Mouse (Mus musculus): ENCODE results near the gene Fkbp1a. TPM values are rescaled to one million over a fixed set of nuclear protein-coding genes. Genes with fewer than 3 reads are reported as not detected.
A peak's percentile ranks its signal among the peaks of the same experiment; 100 is the strongest.

Gene Fkbp1a
- total and polyA plus RNA-seq, 2 experiments from 2014 or later, result 72.5 to 454 TPM

DNA sequence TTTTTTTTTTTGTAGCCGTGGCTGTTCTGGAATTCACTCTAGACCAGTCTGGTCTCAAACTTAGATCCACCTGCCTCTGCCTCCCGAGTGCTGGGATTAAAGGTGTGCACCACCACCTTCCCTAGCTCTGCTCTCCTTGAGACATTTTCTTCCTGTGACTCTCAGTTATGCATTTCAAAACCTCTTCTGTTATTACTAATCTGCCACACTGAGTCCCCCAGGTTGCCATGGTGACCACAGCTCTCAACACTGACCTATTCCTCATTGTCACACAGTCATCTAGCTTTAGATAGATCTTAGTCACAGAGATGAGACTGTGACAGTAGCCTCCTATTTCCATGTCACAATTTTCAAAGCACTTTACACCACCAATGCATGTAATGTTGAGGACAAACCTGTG lies 27.2 kb downstream of the Fkbp1a start:
- TF ChIP-seq CTCF (IDR thresholded peaks at IDR 0.05; ENCODE audit: low read depth) (no peak), EP300 (IDR thresholded peaks at IDR 0.05; ENCODE audit: low read depth) (no peak)
- WGBS, result 80% methylated on average over 2 of the region's 2 CpGs
- Histone ChIP-seq H3K9me3 (replicated peaks; ENCODE audit: control insufficient read depth, low read length) (no peaks in the 10 kb centered on the region), H3K4me1 (ENCODE audit: control insufficient read depth, insufficient read depth) (no peaks in the 10 kb centered on the region), H3K9ac (replicated peaks; ENCODE audit: low read depth, low read length) (no peak overlapping the region), H3K27me3 (ENCODE audit: control insufficient read depth, insufficient read depth, low read length) (no peaks in the 10 kb centered on the region), H3K27ac (ENCODE audit: low read depth) (no peak overlapping the region), H3K4me2 (ENCODE audit: low read depth, low read length) (no peak overlapping the region), H3K4me3 (ENCODE audit: low read depth, low read length) (no peak overlapping the region), H3K36me3 (replicated peaks; ENCODE audit: control insufficient read depth, insufficient read depth, low read length) (peaks cover 7% of the 10 kb centered on the region)
- ATAC-seq (ENCODE audit: insufficient read depth, low read depth), result no peak
- no peak for DNase-seq (ENCODE audit: low spot score)

DNA sequence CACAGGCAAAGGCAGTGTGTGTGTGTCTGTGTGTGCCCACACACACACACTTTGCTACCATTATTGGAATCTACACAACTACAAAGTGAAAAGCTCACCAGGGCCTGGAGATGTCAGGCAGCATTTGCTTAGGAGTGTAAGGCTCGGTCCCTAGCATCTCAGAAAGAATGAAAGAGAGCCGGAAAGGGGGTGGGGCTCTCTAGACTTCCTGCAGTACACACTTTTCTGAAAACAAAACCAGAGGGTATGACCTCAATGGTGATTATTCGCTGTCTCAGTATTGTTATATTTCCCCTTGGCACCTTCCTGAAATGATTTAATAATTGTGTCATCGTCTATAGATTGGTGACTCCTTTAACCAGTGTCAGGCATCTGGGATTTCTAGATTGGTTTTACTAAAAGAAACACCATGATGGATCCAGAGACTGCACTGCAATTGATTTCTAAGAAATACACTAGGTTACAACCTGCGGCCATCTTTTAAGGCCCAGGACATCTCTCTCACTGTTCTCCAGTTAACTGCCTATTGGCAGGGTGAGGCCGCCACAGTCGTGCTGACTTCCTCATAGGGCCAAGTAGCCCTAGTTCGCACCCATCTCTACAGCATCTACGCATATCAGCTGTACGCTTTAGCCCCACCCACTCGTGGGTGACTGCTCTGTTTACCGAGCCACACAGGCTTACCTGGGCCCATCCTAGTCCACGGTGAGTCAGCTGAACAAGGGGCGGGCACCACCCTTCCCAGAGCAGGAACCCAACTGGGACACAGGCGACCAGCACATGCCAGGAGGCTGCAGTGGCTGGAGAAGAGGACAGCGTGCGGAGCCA lies 29.8 kb downstream of the Fkbp1a start, which contains the start of gene Sdcbp2:
Sdcbp2 (plus strand) TSS at position 750 of the 828 bp plus-strand sequence.
- H3K9ac ChIP-seq (replicated peaks; ENCODE audit: low read depth, low read length), result no peak within 1 kb of the TSS
- H3K36me3 ChIP-seq (replicated peaks; ENCODE audit: control insufficient read depth, insufficient read depth, low read length), result no peaks in the 10 kb centered on the region
- TF ChIP-seq CTCF (IDR thresholded peaks at IDR 0.05; ENCODE audit: low read depth), result no peak
- TF ChIP-seq EP300 (IDR thresholded peaks at IDR 0.05; ENCODE audit: low read depth), result no peak
- no peak within 1 kb of the TSS for H3K4me3 ChIP-seq (ENCODE audit: low read depth, low read length)
- WGBS, result 57% methylated on average over 17 of the region's 17 CpGs
- no peaks in the 10 kb centered on the region for H3K9me3 ChIP-seq (replicated peaks; ENCODE audit: control insufficient read depth, low read length)
- no peak for ATAC-seq (ENCODE audit: insufficient read depth, low read depth)
- peaks cover 5% of the 10 kb centered on the region; the same call in 1 of the 2 replicates for H3K4me1 ChIP-seq (ENCODE audit: control insufficient read depth, insufficient read depth)
- no peak for DNase-seq (ENCODE audit: low spot score)
- H3K27me3 ChIP-seq (ENCODE audit: control insufficient read depth, insufficient read depth, low read length), result no peaks in the 10 kb centered on the region
- H3K4me2 ChIP-seq (ENCODE audit: low read depth, low read length), result no peak within 1 kb of the TSS
- H3K27ac ChIP-seq (ENCODE audit: low read depth), result peak within 1 kb of the TSS; percentile 30

DNA sequence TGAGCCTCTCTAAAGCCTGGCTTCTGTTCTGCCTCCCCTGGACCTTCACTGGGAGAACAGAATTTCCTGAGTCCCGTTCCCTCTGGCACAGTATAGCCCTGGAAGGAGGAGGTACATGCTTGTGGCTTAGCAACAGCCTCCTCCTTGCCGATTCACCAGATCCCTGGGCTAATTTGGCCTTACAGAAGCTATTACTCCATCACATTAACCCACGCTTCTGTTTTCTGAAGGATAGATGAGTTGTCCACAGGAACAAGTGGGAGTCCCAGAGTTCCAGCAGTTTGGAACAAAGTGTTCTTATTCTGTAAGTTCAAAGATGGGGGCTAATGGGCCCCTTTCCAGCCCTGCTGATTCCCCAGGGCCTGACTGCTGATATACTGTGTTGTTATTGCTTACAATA lies 31.4 kb downstream of the Fkbp1a start:
- no peaks in the 10 kb centered on the region for H3K9me3 ChIP-seq (replicated peaks; ENCODE audit: control insufficient read depth, low read length)
- H3K4me1 ChIP-seq (ENCODE audit: control insufficient read depth, insufficient read depth), result peaks cover 5% of the 10 kb centered on the region; the same call in 1 of the 2 replicates
- H3K9ac ChIP-seq (replicated peaks; ENCODE audit: low read depth, low read length), result no peak overlapping the region
- TF ChIP-seq EP300 (IDR thresholded peaks at IDR 0.05; ENCODE audit: low read depth) (no peak), CTCF (IDR thresholded peaks at IDR 0.05; ENCODE audit: low read depth) (no peak)
- WGBS, result 64% methylated on average over 3 of the region's 3 CpGs
- no peak overlapping the region for H3K27ac ChIP-seq (ENCODE audit: low read depth)
- H3K36me3 ChIP-seq (replicated peaks; ENCODE audit: control insufficient read depth, insufficient read depth, low read length), result no peaks in the 10 kb centered on the region
- ATAC-seq (ENCODE audit: insufficient read depth, low read depth), result no peak
- no peak overlapping the region for H3K4me3 ChIP-seq (ENCODE audit: low read depth, low read length)
- H3K4me2 ChIP-seq (ENCODE audit: low read depth, low read length), result no peak overlapping the region
- DNase-seq (ENCODE audit: low spot score), result no peak
- no peaks in the 10 kb centered on the region for H3K27me3 ChIP-seq (ENCODE audit: control insufficient read depth, insufficient read depth, low read length)

DNA sequence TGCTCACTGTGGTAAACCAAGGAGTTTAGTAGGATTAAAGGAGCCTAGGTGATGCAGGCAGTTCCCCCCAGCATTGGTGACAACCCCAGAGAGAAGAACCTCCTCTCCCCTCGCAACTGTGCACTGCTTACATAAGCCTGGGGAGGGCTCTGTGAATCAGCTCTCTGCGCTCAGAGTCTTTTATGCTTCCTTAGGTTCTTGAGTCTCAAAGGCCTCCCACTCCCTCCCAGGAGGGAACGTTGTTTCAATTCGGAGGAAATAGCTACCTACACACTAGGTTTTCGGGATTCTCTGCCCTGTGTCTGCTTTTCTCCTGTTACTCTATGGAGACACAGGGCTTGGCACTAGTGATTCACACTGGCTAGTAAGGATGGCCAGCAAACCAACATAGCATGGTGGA lies 32.3 kb downstream of the Fkbp1a start:
- Histone ChIP-seq H3K27me3 (ENCODE audit: control insufficient read depth, insufficient read depth, low read length) (no peaks in the 10 kb centered on the region), H3K9ac (replicated peaks; ENCODE audit: low read depth, low read length) (no peak overlapping the region), H3K27ac (ENCODE audit: low read depth) (no peak overlapping the region), H3K4me1 (ENCODE audit: control insufficient read depth, insufficient read depth) (peaks cover 5% of the 10 kb centered on the region; the same call in 1 of the 2 replicates), H3K9me3 (replicated peaks; ENCODE audit: control insufficient read depth, low read length) (no peaks in the 10 kb centered on the region), H3K4me2 (ENCODE audit: low read depth, low read length) (no peak overlapping the region), H3K36me3 (replicated peaks; ENCODE audit: control insufficient read depth, insufficient read depth, low read length) (no peaks in the 10 kb centered on the region), H3K4me3 (ENCODE audit: low read depth, low read length) (no peak overlapping the region)
- no peak for ATAC-seq (ENCODE audit: insufficient read depth, low read depth)
- DNase-seq (ENCODE audit: low spot score), result no peak
- TF ChIP-seq CTCF (IDR thresholded peaks at IDR 0.05; ENCODE audit: low read depth) (no peak), EP300 (IDR thresholded peaks at IDR 0.05; ENCODE audit: low read depth) (no peak)
- 84% methylated on average over 5 of the region's 5 CpGs for WGBS

DNA sequence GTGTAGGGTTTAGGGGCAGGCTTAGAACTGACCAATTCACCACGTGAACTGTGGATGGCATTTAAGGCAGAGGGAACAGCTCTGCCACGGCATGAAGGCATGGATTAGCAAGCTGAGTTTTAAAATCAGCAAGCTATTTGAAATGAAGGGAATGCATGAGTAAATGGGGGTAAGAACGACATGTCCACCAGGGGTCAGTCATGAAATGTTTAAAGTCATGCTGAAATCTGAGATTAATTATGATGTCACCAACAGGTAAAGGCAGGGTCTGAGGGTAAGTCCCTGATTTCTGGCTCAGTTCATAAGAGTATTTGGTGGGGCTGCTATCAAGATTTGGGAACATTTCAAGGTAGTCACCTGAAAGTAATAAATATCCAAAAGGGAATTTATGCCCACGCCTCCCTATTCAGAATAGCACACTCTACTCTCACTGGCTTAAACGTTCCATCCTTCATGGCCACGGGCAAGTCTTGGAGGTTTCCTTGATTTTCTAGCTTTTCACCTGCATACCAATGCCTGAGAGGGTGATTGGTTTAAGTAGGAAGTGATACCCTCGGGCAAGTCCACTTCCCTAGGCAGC lies 32.9 kb downstream of the Fkbp1a start:
- 28% methylated on average over 7 of the region's 7 CpGs for WGBS
- H3K27ac ChIP-seq (ENCODE audit: low read depth), result peak overlapping the region; percentile 75
- H3K4me1 ChIP-seq (ENCODE audit: control insufficient read depth, insufficient read depth), result peaks cover 5% of the 10 kb centered on the region; the same call in 1 of the 2 replicates
- peak; percentile 56 for DNase-seq (ENCODE audit: low spot score)
- no peaks in the 10 kb centered on the region for H3K9me3 ChIP-seq (replicated peaks; ENCODE audit: control insufficient read depth, low read length)
- peak overlapping the region; percentile 46 for H3K4me3 ChIP-seq (ENCODE audit: low read depth, low read length)
- H3K4me2 ChIP-seq (ENCODE audit: low read depth, low read length), result peak overlapping the region; percentile 70
- no peaks in the 10 kb centered on the region for H3K36me3 ChIP-seq (replicated peaks; ENCODE audit: control insufficient read depth, insufficient read depth, low read length)
- peak overlapping the region; percentile 37; the same call in 1 of the 2 replicates for H3K9ac ChIP-seq (replicated peaks; ENCODE audit: low read depth, low read length)
- no peak for ATAC-seq (ENCODE audit: insufficient read depth, low read depth)
- TF ChIP-seq CTCF (IDR thresholded peaks at IDR 0.05; ENCODE audit: low read depth) (peak; percentile 54), EP300 (IDR thresholded peaks at IDR 0.05; ENCODE audit: low read depth) (no peak)
- no peaks in the 10 kb centered on the region for H3K27me3 ChIP-seq (ENCODE audit: control insufficient read depth, insufficient read depth, low read length)
